Mouse (Mus musculus) layer of hippocampus, adult 9-11 months (tissue): Measurements from ENCODE around the gene 2010300C02Rik.
A peak's percentile ranks its signal among the peaks of the same experiment; 100 is the strongest.
"Not testable (repeated sequence)": the region's sequence is repeated elsewhere in the genome, so short reads cannot be mapped to it uniquely, and the experiment has no call there.

Experiments used
- DNase-seq: peaks from one replicate; pipeline ENCODE4 v3.0.0; 2022

The 2010300C02Rik gene

GRCm38 (mm10) chr1:37719761-37720640 lies at the start of gene 2010300C02Rik:
Gene 2010300C02Rik (minus strand): TSS chr1:37720085.
- peak; percentile 77 for DNase-seq

DNA sequence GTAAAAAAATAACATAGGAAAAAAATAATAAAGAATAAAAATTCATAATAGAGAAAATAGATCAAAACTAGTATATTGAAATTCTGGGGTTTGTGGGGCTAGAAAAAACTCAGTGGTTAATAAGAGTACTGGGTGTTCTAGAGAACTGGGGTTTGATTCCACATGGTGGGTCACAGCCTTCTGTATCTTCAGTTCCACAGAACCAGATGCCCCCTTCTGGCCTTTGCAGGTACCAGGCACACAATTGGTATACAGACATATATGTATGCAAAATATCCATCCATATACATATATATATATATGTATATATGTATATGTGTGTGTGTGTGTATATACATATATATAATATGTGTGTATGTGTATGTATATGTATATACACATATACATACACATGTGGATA lies 39.5 kb upstream of the 2010300C02Rik start:
- no peak for DNase-seq

- DNase-seq: peak; percentile 52
Observed at GRCm38 (mm10) chr1:37744650-37745259, 24.9 kb upstream of the 2010300C02Rik start.

DNA sequence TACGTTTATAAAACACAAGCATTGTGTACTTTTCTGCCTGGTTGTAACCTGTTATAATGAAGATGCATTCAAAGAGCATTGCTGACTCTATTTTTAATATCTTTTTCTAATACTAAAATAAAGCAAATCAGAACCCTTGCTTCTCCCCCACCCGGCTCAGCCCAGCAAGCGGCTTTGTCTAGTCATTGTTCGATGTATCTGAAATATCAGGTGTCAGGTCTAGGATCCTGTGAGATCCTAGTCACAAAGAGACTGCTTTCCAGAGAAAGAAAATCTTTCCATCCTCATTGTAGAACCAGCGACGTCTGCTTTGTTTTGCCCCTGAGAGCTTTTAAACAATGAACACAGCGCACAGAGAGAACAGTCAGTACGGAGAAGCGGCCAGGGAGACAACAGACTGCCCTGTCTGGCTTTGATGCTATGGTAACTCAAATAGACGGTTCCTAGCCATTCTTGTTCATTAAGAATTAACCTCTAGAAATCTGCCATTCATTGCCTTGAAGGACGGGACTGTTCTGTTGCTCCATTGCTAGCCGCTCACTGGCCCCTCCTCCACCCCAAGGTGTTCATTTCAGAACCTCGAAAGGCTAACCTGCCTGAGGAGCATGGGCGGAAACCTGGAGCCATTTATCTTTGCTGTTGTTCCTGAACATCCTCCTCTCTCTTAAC lies 22.9 kb upstream of the 2010300C02Rik start:
- DNase-seq: no peak

DNA sequence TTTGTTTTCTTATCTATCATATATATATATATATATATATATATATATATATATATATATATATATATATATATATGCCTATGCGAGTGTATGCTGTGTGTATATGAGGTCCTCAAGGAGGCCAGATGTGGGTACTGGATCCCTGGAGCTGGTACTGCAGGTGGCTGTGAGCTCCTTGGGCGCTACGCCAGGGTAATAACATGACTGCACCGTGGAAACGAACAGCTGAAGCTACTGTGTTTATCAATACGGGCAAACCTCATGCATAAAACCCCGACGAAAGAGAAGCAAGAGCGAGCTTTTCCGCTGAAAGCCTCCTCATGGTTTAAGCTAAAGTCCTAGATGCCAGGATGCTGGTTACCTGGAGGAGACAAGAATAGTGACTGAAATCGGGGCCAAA lies 22.2 kb upstream of the 2010300C02Rik start:
- no peak for DNase-seq

- DNase-seq: no peak
Observed at GRCm38 (mm10) chr1:37740161-37740802, 20.4 kb upstream of the 2010300C02Rik start.

GRCm38 (mm10) chr1:37738895-37739294 lies 19.0 kb upstream of the 2010300C02Rik start:
- DNase-seq: no peak

DNA sequence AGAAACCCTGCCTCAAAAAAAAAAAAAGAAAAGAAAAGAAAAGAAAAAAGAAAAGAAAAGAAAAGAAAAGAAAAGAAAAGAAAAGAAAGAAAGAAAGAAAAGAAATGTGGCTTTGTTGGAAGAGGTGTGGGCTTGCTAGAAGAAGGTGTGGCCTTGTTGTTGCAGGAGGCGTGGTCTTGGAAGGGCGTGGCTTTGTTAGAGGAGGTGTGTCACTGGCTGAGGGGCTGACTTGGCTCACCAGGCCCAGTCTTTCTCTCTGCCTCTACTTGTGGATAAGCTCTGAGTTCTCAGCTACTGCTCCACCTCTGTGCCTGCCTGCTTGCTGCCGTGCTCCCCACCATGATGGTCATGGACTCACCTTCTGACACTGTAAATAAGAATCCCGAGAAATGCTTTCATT lies 17.2 kb upstream of the 2010300C02Rik start:
- DNase-seq: no peak

DNA sequence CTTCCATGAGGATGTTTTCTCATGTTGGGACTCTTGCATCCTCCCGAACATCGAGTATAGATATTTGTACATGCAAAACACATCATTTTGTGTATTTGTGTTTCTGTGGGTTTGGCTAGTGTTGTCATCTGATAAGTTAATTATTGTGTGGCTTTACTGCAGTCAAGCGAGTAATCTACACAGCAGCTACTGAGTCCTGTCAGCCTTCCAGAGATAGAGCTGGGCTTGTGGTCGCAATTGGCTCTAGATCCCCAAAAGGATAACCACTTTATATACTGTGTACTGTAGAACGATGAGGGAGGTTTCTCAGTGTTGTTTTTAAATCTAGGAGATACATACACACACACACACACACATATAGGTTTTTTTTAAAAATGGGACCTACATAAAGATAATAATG lies 16.0 kb upstream of the 2010300C02Rik start:
- DNase-seq: no peak

GRCm38 (mm10) chr1:37734841-37735240 lies 15.0 kb upstream of the 2010300C02Rik start:
- DNase-seq: no peak

GRCm38 (mm10) chr1:37729353-37729752 lies 9.5 kb upstream of the 2010300C02Rik start:
- peak; percentile 1 for DNase-seq

GRCm38 (mm10) chr1:37728053-37728452 lies 8.2 kb upstream of the 2010300C02Rik start:
- DNase-seq: no peak

DNA sequence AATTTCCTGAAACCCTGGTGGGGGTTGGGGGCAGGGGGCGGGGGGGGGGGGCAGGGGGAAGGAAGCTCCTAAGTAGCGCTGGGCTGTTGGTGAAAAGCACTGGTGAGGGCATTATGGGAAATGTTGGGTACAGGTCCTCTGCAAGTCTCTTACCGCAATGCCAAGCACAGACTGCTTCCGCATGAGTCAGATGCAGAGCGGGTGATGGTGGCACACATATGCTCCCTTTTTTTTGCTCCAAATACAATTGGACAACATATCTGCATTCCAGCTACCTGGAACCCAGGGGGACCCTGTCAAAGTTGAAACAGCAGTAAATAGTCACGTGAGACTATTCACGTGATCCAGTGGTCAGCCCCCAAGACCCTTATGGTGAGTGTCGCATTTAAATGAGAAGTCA lies 7.3 kb upstream of the 2010300C02Rik start:
- DNase-seq: peak; percentile 48

DNA sequence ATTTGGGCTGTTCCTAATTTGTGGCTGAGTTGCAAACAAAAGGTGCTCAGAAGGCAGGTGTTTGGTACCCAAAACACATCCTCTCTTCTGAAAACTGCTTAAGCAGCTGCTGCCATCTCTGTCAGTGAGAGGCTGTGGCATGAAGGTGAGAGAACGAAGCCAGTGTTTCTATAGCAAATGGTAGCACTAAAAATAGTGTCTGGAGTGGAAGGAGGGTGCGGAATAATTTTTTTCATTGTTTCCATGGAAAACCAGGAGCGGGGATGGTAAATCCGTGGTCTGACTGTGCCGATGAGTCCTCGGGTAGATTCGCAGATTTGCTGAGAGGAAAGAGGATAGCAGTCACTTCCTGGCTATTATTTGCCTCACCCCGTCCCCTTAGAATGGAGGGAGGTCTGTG lies 6.5 kb upstream of the 2010300C02Rik start:
- peak; percentile 60 for DNase-seq

DNA sequence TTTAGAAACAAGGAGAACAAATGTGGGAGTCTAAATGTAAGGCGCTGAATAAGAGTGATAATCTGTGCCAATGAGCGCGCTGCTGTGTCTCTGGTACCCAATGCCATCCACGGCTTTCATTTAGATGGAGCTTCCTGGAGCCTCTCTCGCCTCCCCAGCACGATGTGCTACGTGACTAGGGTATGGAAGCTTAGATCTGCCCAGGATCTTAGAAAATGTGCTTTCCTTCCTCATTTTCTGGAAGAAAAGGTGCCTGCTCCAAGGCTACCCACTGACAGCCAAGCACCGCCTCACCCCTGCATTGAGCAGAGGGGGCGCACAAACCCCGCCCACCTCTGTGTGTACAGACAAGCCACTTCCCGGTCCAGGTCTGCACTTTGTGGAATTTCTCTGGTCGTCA lies 6.0 kb upstream of the 2010300C02Rik start:
- DNase-seq: peak; percentile 88

- peak; percentile 32 for DNase-seq
Observed at GRCm38 (mm10) chr1:37721092-37721491, 1.2 kb upstream of the 2010300C02Rik start.

DNA sequence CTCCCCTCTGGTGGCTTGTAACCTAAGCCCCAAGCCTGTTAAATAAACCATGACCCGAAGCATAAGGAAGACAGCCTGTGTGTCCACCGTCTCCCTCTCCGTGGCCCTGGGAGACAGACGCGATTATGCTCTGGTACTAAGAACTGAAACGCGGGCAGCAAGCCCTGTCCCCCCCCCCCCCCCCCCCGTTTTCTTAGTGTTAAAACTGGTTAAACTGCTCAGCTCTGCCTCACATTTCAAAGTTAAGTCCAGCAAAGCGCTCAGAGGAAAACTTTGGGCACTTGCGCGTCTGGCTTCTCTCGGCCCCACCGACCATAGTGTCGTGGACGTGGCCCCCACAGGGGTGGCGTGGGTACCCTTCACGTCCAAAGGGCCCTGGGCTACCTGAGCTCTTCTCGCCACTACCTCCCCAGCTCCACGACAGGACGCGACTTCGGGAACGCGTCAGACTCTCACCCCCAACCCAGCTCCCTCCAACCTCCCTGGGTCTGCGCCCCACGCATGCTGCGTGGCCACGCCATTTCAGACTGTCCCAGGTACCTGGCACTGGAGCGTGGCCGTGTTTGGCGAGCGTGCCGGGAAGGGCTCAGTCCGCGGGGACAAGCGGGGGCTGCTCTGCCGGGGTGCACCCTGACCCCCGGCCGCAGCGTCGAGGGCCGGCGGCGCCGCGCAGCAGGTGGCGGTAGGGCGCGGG lies 708 bp downstream of the 2010300C02Rik start:
- DNase-seq: peak; percentile 8

GRCm38 (mm10) chr1:37718516-37718915 lies 1.4 kb downstream of the 2010300C02Rik start:
- DNase-seq: peak; percentile 25

DNA sequence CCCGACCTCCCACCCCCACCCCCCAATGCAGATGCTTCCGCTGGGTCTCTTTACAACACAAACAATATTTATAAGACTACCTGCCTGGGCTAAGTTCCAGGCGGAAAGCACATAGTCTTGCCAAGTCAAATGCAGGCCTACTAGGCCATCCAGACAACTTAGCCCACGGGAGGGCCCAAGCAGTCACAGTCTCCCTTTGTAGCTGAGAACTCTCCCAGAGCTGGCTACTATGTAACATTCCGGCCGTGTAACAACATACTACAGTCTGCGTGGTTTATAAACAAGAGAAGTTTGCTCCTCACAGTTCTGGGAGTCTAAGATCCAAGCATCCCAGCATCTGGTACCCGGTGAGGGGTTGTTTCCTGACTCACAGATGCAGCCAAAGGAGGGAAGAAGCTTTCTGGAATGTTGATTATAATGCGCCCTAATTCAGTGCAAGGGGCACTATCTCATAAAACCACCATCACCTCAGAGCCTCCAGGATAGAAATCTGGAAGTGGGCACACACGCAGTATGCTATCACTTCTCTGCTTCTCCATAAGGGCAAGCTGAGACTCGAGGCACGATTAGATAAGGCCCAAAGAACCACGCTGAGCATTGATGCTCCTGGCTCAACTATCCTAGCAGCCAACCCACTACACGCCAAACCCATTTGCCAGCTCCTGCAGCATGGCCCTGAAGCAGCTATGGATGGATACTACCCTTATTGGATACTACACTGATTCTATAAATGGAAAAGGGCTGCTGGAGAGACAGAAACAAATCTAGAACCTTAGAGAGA lies 2.3 kb downstream of the 2010300C02Rik start:
- DNase-seq: peak; percentile 12

- not testable (repeated sequence) for DNase-seq
Observed at GRCm38 (mm10) chr1:37712357-37712737, 7.5 kb downstream of the 2010300C02Rik start.

DNA sequence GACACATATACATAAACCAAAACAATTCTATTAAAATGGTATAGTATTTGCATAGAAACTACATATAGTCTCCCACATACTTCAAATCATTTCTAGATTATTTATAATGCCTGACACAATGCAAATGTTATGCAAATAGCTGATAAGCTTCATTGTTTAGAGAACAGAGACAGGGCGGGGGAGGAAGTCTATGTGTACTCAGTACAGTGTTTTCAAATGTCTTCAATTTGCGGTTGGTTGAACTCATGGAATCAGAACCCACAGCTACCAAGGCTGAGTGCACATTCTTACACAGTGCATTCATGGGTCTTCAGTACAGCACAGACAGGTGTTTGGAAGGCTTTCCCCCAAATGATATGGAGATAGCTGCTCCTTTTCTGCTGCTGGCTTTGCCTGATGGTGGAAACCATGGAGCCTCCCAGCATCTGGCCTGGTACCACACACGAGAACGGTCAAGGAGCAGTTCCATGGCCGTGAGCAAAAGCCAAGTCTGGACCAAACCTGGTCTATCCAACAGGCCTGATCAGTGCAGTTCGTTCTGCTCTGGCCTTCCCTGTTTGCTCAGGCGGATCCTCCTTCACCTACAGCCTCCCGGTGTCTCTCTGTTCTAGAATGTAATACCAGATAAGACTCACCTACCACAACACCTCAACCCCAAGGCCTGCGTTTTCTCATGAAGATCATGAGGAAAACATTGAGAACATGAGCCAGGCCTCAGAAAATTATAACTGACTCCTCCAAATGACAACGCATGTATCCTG lies 8.1 kb downstream of the 2010300C02Rik start:
- no peak for DNase-seq
